Mouse (Mus musculus): ENCODE measurements around the gene Bbs9. TPM values are rescaled to one million over a fixed set of nuclear protein-coding genes. Genes with fewer than 3 reads are reported as not detected.
"Not testable (repeated sequence)": the region's sequence is repeated elsewhere in the genome, so short reads cannot be mapped to it uniquely, and the experiment has no call there.

Gene Bbs9
- total RNA-seq, 1 experiment: 10.3 TPM

GRCm38 (mm10) chr9:22713286-22713685 lies 237.8 kb downstream of the Bbs9 start:
- H3K27ac ChIP-seq (ENCODE audit: insufficient read depth, low read depth, low read length, poor library complexity, severe bottlenecking); H3K4me1 ChIP-seq (ENCODE audit: control insufficient read depth in 2 of 2, insufficient read depth in 2 of 2, low read length in 2 of 2, poor library complexity in 1 of 2); H3K36me3 ChIP-seq (ENCODE audit: control insufficient read depth, insufficient read depth, low read length, poor library complexity, severe bottlenecking); H3K4me3 ChIP-seq (ENCODE audit: insufficient read depth in 1 of 2, low read depth in 1 of 2, low read length in 2 of 2, poor library complexity in 1 of 2, severe bottlenecking in 1 of 2); H3K9me3 ChIP-seq (ENCODE audit: control insufficient read depth, insufficient read depth, low read depth, low read length); H3K9ac ChIP-seq (ENCODE audit: insufficient read depth, low read depth, low read length, poor library complexity, severe bottlenecking): not testable (repeated sequence)
- in situ Hi-C loops (cut with MboI; ENCODE audit: low sequenced_read_pairs in 2 of 2, unreplicated experiment in 2 of 2): loop anchor here (10.0 to 25.0 kb wide), 2 partner anchors 299 to 302 kb away; no protein-coding TSS in a partner anchor
- TF ChIP-seq ZC3H11A (IDR thresholded peaks at IDR 0.05; ENCODE audit: borderline replicate concordance, low read depth, low read length): peak; percentile 59; the same call in 1 of the 2 replicates
- peak; percentile 55 for DNase-seq (ENCODE audit: low read depth, low spot score)

GRCm38 (mm10) chr9:22717583-22717982 lies 242.1 kb downstream of the Bbs9 start:
- TF ChIP-seq ZNF384 (IDR thresholded peaks at IDR 0.05; ENCODE audit: low read depth, low read length): no peak
- TF ChIP-seq ZC3H11A (IDR thresholded peaks at IDR 0.05; ENCODE audit: borderline replicate concordance, low read depth, low read length): no peak
- TF ChIP-seq MAFK (IDR thresholded peaks at IDR 0.05; ENCODE audit: insufficient read depth, low read depth, low read length): no peak
- in situ Hi-C loops (cut with MboI; ENCODE audit: low sequenced_read_pairs in 2 of 2, unreplicated experiment in 2 of 2): loop anchor here (10.0 to 25.0 kb wide), 2 partner anchors 295 to 297 kb away; no protein-coding TSS in a partner anchor
- no peak for DNase-seq (ENCODE audit: low read depth, low spot score)

GRCm38 (mm10) chr9:22718174-22718823 lies 242.8 kb downstream of the Bbs9 start:
- TF ChIP-seq MAFK (IDR thresholded peaks at IDR 0.05; ENCODE audit: insufficient read depth, low read depth, low read length) (no peak), ZNF384 (IDR thresholded peaks at IDR 0.05; ENCODE audit: low read depth, low read length) (no peak), ZC3H11A (IDR thresholded peaks at IDR 0.05; ENCODE audit: borderline replicate concordance, low read depth, low read length) (no peak), CHD2 (IDR thresholded peaks at IDR 0.05; ENCODE audit: low read depth, low read length) (no peak), HCFC1 (IDR thresholded peaks at IDR 0.05; ENCODE audit: borderline replicate concordance, insufficient read depth, low read length) (no peak)
- no peaks in the 10 kb centered on the region for H3K4me1 ChIP-seq (ENCODE audit: control insufficient read depth in 2 of 2, insufficient read depth in 2 of 2, low read length in 2 of 2, poor library complexity in 1 of 2)

More at GRCm38 (mm10) chr9:22717583-22717982, 242.1 kb downstream of the Bbs9 start:
- no peaks in the 10 kb centered on the region for H3K36me3 ChIP-seq (ENCODE audit: control insufficient read depth, insufficient read depth, low read length, poor library complexity, severe bottlenecking)
- no peak overlapping the region for H3K4me3 ChIP-seq (ENCODE audit: insufficient read depth in 1 of 2, low read depth in 1 of 2, low read length in 2 of 2, poor library complexity in 1 of 2, severe bottlenecking in 1 of 2)
- no peaks in the 10 kb centered on the region for H3K4me1 ChIP-seq (ENCODE audit: control insufficient read depth in 2 of 2, insufficient read depth in 2 of 2, low read length in 2 of 2, poor library complexity in 1 of 2)
- no peak overlapping the region for H3K27ac ChIP-seq (ENCODE audit: insufficient read depth, low read depth, low read length, poor library complexity, severe bottlenecking)
- no peak overlapping the region for H3K9ac ChIP-seq (ENCODE audit: insufficient read depth, low read depth, low read length, poor library complexity, severe bottlenecking)
- H3K9me3 ChIP-seq (ENCODE audit: control insufficient read depth, insufficient read depth, low read depth, low read length): no peaks in the 10 kb centered on the region

GRCm38 (mm10) chr9:22732646-22733045 lies 257.1 kb downstream of the Bbs9 start:
- no peak overlapping the region for H3K9ac ChIP-seq (ENCODE audit: insufficient read depth, low read depth, low read length, poor library complexity, severe bottlenecking)
- in situ Hi-C loops (cut with MboI; ENCODE audit: low sequenced_read_pairs in 2 of 2, unreplicated experiment in 2 of 2): no loop called here
- no peak for TF ChIP-seq ZC3H11A (IDR thresholded peaks at IDR 0.05; ENCODE audit: borderline replicate concordance, low read depth, low read length)
- no peak for TF ChIP-seq ZNF384 (IDR thresholded peaks at IDR 0.05; ENCODE audit: low read depth, low read length)
- no peak for TF ChIP-seq MAFK (IDR thresholded peaks at IDR 0.05; ENCODE audit: insufficient read depth, low read depth, low read length)
- no peak for TF ChIP-seq HCFC1 (IDR thresholded peaks at IDR 0.05; ENCODE audit: borderline replicate concordance, insufficient read depth, low read length)
- no peak for TF ChIP-seq CHD2 (IDR thresholded peaks at IDR 0.05; ENCODE audit: low read depth, low read length)
- H3K4me3 ChIP-seq (ENCODE audit: insufficient read depth in 1 of 2, low read depth in 1 of 2, low read length in 2 of 2, poor library complexity in 1 of 2, severe bottlenecking in 1 of 2): no peak overlapping the region
- 0 out of 4 replicates have a peak, but pooled peaks cover 0 to 1% of the 10 kb centered on the region in 2 experiments for H3K4me1 ChIP-seq (ENCODE audit: control insufficient read depth in 2 of 2, insufficient read depth in 2 of 2, low read length in 2 of 2, poor library complexity in 1 of 2)
- peak; percentile 75 for DNase-seq (ENCODE audit: low read depth, low spot score)
- no peaks in the 10 kb centered on the region; the same call in 1 of the 2 replicates for H3K9me3 ChIP-seq (ENCODE audit: control insufficient read depth, insufficient read depth, low read depth, low read length)
- H3K36me3 ChIP-seq (ENCODE audit: control insufficient read depth, insufficient read depth, low read length, poor library complexity, severe bottlenecking): no peaks in the 10 kb centered on the region
- H3K27ac ChIP-seq (ENCODE audit: insufficient read depth, low read depth, low read length, poor library complexity, severe bottlenecking): no peak overlapping the region

More at GRCm38 (mm10) chr9:22718174-22718823, 242.8 kb downstream of the Bbs9 start:
- no peaks in the 10 kb centered on the region for H3K36me3 ChIP-seq (ENCODE audit: control insufficient read depth, insufficient read depth, low read length, poor library complexity, severe bottlenecking)
- no peak for DNase-seq (ENCODE audit: low read depth, low spot score)
- no peak overlapping the region for H3K27ac ChIP-seq (ENCODE audit: insufficient read depth, low read depth, low read length, poor library complexity, severe bottlenecking)
- no peaks in the 10 kb centered on the region for H3K9me3 ChIP-seq (ENCODE audit: control insufficient read depth, insufficient read depth, low read depth, low read length)
- H3K4me3 ChIP-seq (ENCODE audit: insufficient read depth in 1 of 2, low read depth in 1 of 2, low read length in 2 of 2, poor library complexity in 1 of 2, severe bottlenecking in 1 of 2): no peak overlapping the region
- H3K9ac ChIP-seq (ENCODE audit: insufficient read depth, low read depth, low read length, poor library complexity, severe bottlenecking): no peak overlapping the region
- in situ Hi-C loops (cut with MboI; ENCODE audit: low sequenced_read_pairs in 2 of 2, unreplicated experiment in 2 of 2): loop anchor here (10.0 to 25.0 kb wide), 2 partner anchors 294 to 297 kb away; no protein-coding TSS in a partner anchor

Data from ES-E14 (cell line).